Mouse (Mus musculus) gastrocnemius, adult 2 months (tissue): ENCODE results near the gene Kdm2a. TPM values are rescaled to one million over a fixed set of nuclear protein-coding genes. Genes with fewer than 3 reads are reported as not detected.
A peak's percentile ranks its signal among the peaks of the same experiment; 100 is the strongest.

Experiments
- DNase-seq: peaks from one replicate; pipeline ENCODE4 v3.0.0; 2022
- H3K27ac ChIP-seq: fragments of 200-600 bp; 2 replicates; pipeline ENCODE4 v1.8.1; 2022; ENCODE audit warnings: mild to moderate bottlenecking
- H3K4me3 ChIP-seq: fragments of 200-600 bp; 2 replicates; pipeline ENCODE4 v1.8.1; 2022; ENCODE audit warnings: mild to moderate bottlenecking, moderate library complexity
- CTCF ChIP-seq: fragments of 200-600 bp; IDR thresholded peaks from 2 replicates; pipeline ENCODE4 v1.8.1; 2022; ENCODE audit warnings: antibody characterized with exemption, mild to moderate bottlenecking, moderate library complexity
- intact Hi-C: fragments of 180-260 bp; cut with DNase I; formaldehyde crosslinking; loops from one replicate; pipeline ENCODE4 v1.15.1; 2025
- total RNA-seq, 2 experiments: library from RNA; stranded (reverse); gene quantifications; 2 replicates each; pipeline ENCODE4 v1.2.3; 2021

Gene Kdm2a
- total RNA-seq, 2 experiments from 2014 or later = 39.1 to 39.7 TPM

DNA sequence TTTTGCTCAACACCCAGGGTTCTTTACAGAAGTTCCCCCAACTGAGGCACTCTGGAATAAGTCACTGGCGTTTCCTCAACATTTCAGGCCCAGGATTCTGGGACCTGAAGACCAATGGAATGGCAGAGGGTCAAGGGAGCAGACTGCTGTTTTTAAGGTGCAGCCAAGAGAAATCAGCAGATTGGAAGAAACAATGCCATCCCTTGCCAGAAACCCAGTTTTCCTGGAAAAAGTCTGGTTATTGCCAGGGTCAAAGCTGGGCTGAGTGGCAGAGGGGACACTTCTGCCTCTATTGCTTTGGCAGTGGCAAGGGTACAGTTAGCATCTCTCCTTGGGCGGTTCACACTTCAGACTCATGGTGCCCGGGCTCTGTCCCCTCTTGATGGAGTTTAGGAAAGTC is 80.9 kb downstream of the Kdm2a start:
- H3K27ac ChIP-seq = no peak overlapping the region
- TF ChIP-seq CTCF = no peak
- DNase-seq = no peak
- H3K4me3 ChIP-seq = no peak overlapping the region
- intact Hi-C loops = no loop called here

GRCm38 (mm10) chr19:4315223-4315944 is 82.7 kb downstream of the Kdm2a start:
- no peak overlapping the region for H3K4me3 ChIP-seq
- DNase-seq = no peak
- H3K27ac ChIP-seq = no peak overlapping the region
- intact Hi-C loops = no loop called here
- TF ChIP-seq CTCF = no peak

DNA sequence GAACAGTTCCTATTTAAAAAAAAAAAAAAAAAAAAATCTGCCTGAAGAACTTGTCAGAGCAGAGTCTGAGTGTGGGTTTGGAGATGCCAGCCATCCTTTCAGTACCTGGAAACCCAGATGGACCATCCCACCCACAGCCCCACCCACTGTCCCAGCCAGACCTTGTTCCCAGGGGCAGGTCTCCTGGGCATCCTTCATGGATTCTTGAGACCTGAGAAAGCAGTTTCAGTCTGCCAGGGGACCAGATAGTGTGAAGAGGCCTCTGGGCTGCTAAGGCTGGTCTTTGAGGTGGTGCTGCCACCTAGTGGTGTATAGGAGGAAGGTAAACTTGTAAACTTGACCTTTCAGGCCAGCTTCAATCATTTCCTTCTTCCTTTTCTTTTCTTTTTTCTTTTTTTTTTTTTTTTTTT is 88.3 kb downstream of the Kdm2a start:
- peak; percentile 81 for TF ChIP-seq CTCF
- peak; percentile 70 for DNase-seq
- intact Hi-C loops = loop anchor here (1.0 to 2.0 kb wide), 2 partner anchors 52 to 103 kb away; no protein-coding TSS in a partner anchor
- Histone ChIP-seq H3K4me3 (no peak overlapping the region), H3K27ac (peak overlapping the region; percentile 12; the same call in 1 of the 2 replicates)

GRCm38 (mm10) chr19:4309302-4309701 is 88.8 kb downstream of the Kdm2a start:
- H3K4me3 ChIP-seq = no peak overlapping the region
- DNase-seq = no peak
- H3K27ac ChIP-seq = peak overlapping the region; percentile 12
- intact Hi-C loops = no loop called here
- TF ChIP-seq CTCF = no peak

DNA sequence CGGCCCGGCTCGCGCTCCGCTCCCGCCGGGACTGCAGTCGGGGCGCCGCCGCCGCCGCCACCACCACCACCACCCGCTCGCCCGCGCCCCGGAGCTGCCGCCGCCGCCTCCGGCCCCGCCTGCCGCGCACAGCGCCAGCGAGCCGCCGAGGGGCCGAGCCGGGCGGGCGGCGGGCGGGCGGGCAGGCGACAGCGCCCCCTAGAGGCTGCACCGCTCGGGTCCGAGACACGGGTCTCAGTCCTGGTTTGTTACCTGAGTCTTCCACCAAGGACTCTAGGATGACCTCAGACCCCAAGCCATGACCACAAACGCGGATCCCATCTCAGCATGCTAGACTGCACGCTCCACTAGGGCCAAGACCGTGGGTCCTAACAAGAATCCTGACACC is 91.9 kb downstream of the Kdm2a start, which contains the start of gene Grk2:
Gene Grk2, minus strand, starts transcription at position 33 of the 388 bp plus-strand sequence.
- peak; percentile 77 for TF ChIP-seq CTCF
- Histone ChIP-seq H3K27ac (peak within 1 kb of the TSS; percentile 91), H3K4me3 (peak within 1 kb of the TSS; percentile 99)
- intact Hi-C loops = loop anchor here (1.0 kb wide), 1 partner anchor 49 kb away; no protein-coding TSS in a partner anchor
- peak; percentile 92 for DNase-seq

- no peak for TF ChIP-seq CTCF
- peak; percentile 68 for DNase-seq
- H3K27ac ChIP-seq = peak overlapping the region; percentile 91
- intact Hi-C loops = loop anchor here (1.0 to 2.0 kb wide), 2 partner anchors 23 to 48 kb away; partner anchors contain the start of gene Ankrd13d
- H3K4me3 ChIP-seq = peak overlapping the region; percentile 99
Observed at GRCm38 (mm10) chr19:4305491-4306189, 92.4 kb downstream of the Kdm2a start.

DNA sequence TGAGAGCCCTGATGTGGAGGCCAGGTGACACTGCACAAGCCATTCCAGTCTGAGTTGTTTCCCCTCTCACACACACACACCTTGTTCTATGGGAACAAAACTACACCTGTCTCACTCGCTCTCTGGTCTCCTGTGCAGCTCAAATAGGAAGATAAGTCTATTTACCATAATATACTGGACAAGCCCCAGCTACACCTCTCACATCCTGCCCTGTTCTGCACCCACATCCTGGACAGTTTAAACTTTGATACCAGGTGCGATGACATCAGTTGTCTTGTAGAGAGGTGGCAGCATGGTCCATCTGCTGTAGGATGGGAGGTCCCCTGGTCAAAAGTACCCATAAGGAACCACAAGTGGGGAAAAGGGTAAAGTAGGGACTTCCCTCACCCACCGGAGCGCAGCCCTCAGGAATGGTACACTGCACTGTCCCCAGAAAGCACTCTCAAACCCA is 93.2 kb downstream of the Kdm2a start:
- no peak for TF ChIP-seq CTCF
- no peak for DNase-seq
- intact Hi-C loops = loop anchor here (2.0 kb wide), 1 partner anchor 22 kb away; the partner anchor contains the start of gene Ankrd13d
- Histone ChIP-seq H3K27ac (peak overlapping the region; percentile 91), H3K4me3 (peak overlapping the region; percentile 99)

DNA sequence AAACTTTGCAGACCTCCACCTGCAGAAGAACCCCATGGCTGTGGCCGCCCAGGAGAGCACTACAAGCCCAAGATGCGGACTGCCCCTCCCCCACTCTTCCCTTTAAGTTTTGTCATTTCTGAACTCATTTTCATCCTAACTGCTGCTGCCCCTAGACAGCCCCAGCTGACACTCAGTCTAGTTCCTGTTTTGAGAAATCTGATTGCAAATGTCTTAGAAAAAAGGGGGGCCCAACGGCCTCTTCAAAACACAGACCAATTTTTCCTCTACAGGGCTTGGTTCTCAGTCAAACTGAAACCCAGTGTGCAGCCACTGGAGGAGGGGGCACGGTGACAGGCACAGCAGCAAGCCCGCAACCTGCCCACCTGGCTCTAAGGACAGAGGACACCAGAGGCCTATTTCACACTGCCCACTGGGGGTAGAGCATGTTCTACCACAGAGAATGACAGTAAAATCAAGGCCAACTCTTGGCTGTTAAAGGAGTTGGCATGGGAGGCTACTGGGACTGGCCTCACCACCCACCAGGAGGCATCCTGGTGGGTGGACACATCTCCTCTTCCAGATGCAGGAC is 93.7 kb downstream of the Kdm2a start:
- H3K4me3 ChIP-seq = peak overlapping the region; percentile 99
- TF ChIP-seq CTCF = no peak
- peak overlapping the region; percentile 91 for H3K27ac ChIP-seq
- no peak for DNase-seq
- intact Hi-C loops = loop anchor here (2.0 kb wide), 1 partner anchor 22 kb away; the partner anchor contains the start of gene Ankrd13d

- intact Hi-C loops = no loop called here
- DNase-seq = no peak
- TF ChIP-seq CTCF = no peak
- H3K27ac ChIP-seq = peak overlapping the region; percentile 91
- peak overlapping the region; percentile 99 for H3K4me3 ChIP-seq
Observed at GRCm38 (mm10) chr19:4303640-4303995, 94.5 kb downstream of the Kdm2a start.

DNA sequence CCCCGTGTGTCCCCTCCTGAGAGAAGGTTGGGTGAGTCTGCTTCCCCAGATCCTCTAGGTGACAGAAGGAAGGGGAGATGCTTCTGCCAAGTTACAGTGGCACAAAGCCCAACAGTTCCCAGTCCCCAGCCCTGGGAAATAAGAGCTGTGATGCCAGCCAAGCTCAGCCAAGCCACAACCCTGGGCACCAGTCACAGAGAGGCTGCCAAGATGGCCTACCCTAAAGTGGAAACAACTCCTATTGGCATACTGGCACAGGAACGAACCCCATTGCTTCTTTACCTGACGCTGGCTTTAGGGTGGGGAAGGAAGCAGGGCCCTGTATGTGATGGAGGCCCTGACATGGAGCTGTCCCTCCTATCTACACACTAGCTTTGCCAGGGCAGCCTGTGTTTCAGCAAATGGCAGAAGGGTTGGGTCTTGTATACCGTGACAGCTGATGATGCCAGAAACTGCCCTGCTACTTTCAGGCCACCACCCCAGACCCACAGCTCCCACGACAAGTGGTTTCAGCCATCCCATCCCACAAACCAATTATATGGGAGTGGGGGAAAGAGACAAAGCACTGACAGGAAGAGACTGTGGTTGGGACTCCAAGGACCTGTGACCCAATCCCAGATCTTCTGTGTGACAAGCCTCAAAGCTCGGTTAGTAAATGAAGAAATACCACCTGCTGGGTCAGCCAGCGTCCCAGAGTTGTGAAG is 95.0 kb downstream of the Kdm2a start:
- peak overlapping the region; percentile 91 for H3K27ac ChIP-seq
- TF ChIP-seq CTCF = no peak
- peak overlapping the region; percentile 99 for H3K4me3 ChIP-seq
- DNase-seq = peak; percentile 89
- intact Hi-C loops = no loop called here

GRCm38 (mm10) chr19:4301735-4302651 is 96.1 kb downstream of the Kdm2a start:
- H3K4me3 ChIP-seq = peak overlapping the region; percentile 99
- DNase-seq = peak; percentile 50
- intact Hi-C loops = no loop called here
- no peak for TF ChIP-seq CTCF
- peak overlapping the region; percentile 91 for H3K27ac ChIP-seq
